Mouse (Mus musculus): Measurements from ENCODE around the gene Rnf151. TPM values are rescaled to one million over a fixed set of nuclear protein-coding genes. Genes with fewer than 3 reads are reported as not detected.
"Not testable (repeated sequence)": the region's sequence is repeated elsewhere in the genome, so short reads cannot be mapped to it uniquely, and the experiment has no call there.

The Rnf151 gene
- total RNA-seq, 2 experiments from 2014 or later, result not detected

GRCm38 (mm10) chr17:24705821-24706220 is 12.0 kb downstream of the Rnf151 start:
- no peak for DNase-seq

GRCm38 (mm10) chr17:24701251-24701650 is 16.6 kb downstream of the Rnf151 start:
- no peak for DNase-seq

- no peak for DNase-seq
These were observed 18.4 kb downstream of the Rnf151 start for GRCm38 (mm10) chr17:24699473-24699872.

DNA sequence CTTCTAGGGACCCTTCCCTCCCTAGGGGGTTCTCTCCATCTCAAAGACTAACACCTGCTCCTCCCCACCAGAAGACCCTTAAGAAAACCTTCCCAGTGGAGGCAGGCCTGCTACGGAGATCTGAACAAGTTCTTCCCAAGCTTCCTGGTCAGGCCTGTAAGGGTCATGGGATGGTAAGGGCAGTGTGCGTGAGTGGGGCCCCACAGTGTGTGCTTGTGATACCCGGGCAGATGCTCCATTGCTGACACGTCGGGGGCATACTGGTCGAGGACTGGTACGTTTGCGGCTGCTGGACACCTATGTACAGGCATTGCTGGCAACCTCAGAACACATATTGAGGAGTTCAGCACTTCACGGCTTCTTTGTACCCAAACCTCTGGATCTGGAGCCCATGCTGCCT is 19.1 kb downstream of the Rnf151 start:
- no peak for DNase-seq

DNA sequence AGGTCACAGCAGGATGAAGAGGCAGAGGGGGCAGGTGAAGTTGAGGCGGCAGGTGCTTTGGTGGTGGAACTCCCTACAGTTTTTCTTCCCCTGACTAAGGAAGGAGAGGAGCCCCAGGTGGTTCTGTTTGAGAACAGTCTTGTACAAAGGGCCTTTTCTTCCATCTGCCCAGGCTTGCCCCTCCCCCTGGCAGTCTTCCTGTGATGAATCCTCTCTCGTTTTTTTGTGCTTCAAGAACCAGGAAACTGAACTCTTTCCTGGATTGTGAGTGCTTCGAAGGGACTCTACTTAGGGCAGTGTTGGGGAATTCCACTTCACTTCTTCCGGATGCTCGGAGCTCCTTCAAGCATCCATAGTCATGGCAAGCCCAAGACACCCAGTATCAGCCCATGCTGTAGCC is 19.9 kb downstream of the Rnf151 start:
- no peak for DNase-seq

DNA sequence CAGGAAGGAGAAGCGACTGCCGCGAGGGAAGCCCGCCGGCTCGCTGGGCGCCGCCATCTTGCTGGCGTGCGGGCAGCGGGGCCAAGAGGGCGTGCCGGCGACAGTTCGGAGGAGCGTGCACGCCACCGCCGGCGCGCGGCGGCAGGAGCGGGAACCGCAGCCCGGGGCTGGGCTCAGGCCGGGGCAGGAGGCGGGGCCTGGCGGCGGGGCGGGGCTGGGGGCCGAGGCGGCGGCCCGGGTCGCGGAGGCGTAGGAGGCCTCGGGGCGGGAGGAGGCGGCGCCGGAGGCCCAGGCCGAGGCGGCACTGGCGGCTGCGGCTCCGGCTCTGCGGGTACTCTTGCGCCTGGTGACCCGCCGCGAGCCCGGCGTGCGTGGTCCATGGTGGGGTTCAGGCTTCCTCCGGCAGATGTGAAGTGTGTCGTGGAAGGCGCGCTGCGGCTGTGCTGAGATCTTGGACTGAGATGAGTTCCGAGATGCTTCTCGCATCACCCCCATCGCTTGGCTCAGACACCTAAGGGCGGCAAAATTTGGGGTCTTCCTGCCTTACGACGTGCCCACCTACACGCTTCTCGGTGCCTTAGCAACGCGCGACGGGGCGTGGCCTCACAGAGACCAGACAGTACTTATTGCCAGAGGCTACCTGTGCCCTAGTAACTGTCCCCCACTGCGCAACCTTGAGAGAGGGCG is 21.7 kb downstream of the Rnf151 start, which contains the start of the genes Gfer and Noxo1:
Gene Gfer (minus strand): TSS at position 146 of the 687 bp plus-strand sequence.
Gene Noxo1 (plus strand): TSS at position 224 of the 687 bp plus-strand sequence.
- DNase-seq, result peak; percentile 87 to 93

DNA sequence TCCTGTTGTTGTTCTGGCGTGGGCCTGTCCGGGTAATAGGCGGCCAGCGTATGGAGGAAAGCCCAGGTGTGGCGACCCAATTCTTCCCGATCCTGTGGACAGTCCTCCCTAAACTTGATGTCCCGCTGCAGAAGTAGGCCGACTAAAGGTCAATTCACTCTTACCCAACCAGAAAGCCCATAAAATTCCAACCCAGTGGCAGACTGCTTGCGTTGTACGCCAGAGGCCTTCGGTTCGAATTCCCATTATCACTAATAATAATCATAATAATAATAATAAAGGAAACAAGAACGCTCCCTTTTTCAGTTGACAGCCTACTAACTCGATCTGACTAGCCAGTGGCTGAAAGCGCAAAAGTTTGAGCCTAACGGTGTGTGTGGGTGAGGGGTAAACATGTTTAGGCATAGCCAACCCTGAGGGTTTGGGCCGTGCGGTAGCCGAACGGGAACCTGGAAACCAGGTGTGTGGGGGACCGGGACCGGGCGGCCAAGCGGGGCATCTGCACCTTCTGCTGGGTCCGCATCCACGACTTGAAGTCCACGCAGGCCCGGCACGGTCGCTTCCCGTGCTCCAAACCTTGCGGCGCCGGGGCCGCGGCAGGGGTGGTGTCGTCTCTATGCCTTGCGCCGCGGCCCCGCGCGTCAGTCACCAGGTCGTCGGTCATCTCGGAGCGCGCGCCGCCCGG is 22.4 kb downstream of the Rnf151 start:
- no peak for DNase-seq

DNA sequence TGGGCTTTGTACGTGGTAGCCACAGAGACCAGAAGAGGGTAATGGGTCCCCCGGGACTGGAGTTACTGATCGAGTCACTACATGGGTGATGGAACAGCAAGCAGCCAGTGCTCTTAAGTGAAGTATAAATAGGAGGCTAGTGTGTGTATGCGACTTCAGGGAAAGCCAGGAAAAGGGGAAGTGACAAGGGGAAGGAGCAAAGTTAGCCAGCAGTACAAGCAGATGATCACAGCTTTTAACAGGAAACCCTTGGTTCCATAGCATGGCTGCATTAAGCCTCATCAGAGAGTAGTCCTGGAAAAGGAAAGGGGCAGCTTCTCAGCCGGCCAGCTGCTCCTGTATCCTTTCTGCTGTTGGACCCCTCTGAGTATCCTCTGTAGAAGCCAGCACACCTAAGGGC is 25.5 kb downstream of the Rnf151 start:
- DNase-seq, result peak in 1 of 2 experiments; percentile 28

DNA sequence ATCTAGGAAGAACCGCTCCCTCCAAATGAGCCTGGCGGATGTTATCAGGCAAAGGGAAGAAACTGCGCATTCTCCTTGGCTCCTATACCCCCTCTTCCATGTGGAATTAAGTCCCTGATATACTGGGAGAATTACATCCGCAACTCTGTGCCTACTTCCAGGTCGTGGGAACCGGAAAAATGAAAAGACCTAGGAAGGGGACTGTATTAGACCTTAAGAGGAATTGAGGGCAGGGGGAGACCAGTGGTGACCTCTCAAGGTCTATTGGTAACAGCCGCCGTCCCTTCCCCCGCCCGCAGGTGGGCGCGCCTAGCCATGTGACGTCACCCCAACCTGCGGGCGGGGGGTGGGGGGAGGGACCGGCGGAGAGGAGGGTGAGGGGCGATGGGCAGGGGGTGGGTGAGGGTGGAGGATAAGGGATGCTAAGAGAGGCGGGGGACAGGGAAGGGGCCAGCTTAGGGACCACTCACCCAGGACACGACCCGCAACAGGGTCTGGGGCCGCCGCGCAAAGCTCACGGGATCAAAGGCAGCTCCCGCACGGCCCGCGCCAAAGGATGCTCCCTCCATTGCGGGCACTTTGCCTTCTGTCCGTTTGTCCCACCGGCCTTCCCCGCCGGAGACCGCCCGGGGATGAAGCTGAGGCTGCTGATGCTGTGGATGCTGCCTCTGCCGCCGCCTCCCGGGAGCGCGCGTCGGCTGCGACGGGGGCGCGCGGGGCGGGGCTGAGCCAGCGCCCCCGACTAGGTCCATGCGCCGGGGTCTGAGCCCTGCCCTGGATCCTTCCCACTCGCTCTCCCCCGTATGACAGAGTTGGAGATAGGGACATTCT is 28.4 kb downstream of the Rnf151 start, which contains the start of gene Syngr3:
Gene Syngr3 (minus strand): TSS at position 705 of the 831 bp plus-strand sequence.
- DNase-seq, result no peak

DNA sequence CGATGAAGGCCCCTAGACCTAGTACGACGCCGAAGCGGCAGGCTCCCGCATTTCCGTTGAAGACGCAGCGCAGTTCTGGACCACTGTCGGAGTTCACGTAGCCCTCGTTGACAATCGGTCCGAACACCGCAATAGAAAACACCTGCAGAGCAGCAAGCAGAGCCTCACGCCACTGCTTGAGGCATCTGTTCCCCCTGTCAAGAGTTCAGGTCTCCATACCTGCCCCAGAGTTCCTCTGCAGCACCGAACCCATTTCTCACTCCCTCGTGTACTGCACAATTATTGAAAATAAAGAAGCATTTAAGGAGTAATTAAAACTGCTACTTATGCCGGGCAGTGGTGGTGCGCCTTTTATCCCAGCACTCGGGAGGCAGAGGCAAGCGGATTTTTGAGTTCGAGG is 30.3 kb downstream of the Rnf151 start:
- DNase-seq, result no peak

- DNase-seq, result peak; percentile 63 to 64
These were observed 30.7 kb downstream of the Rnf151 start for GRCm38 (mm10) chr17:24687146-24687595.

DNA sequence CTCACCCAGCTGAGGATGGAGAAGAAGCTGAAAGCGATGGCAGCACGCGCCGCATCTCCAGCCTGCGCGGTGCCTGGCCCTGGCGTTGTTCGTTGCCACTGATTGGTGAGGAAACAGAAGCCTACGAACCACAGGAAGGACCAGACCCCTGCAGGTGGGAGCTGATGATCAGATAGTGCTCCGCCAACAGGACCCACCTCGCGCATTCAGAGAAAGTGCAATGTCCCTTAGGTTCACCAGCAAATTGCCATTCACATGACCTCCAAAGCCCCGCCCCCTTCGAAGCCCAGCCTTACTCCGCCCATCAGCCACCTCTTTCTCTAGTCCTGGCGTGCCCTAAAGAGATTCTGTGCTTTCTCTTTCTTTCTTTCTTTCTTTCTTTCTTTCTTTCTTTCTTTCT is 31.3 kb downstream of the Rnf151 start:
- peak in 1 of 2 experiments; percentile 28 for DNase-seq

GRCm38 (mm10) chr17:24677500-24678080 is 40.3 kb downstream of the Rnf151 start:
- no peak for DNase-seq

DNA sequence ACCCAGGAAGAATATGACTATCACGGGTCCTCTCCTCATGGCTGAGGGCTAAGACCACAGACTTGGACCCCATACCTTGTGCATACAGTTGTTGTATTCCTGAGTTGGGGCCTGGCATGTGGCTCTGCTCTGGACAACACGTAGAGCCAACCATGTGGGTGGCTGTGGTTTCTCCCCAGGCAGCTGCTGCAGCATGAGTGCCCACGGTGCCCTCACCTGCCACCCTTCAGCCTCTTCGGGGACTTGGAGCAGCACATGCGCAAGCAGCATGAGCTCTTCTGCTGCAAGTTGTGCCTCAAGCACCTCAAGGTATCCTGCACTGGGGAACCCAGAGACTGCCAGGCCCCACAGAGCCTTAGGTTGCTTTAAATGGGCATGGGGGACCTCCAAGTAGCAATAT is 41.0 kb downstream of the Rnf151 start:
- DNase-seq, result no peak

DNA sequence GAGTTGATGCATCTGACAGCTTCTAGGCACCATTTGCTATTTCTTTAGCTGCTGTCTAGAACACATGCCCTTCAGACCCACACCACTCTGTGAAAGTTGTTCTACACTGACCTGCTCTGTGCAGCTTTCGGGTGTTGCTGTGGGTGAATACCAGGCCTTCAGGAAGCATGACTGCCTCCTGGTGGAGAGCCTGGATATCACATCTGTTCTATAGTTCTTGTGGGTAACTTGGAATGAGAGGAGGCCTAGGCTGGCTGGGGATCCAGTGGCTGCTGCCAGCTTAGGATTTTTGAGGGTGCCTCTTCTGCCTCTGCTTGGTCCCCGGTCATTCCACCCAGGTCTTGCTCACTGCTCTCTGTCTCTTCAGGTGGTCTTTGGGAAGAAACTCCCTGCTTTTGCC is 41.7 kb downstream of the Rnf151 start:
- peak; percentile 59 to 81 for DNase-seq

- no peak for DNase-seq
These were observed 43.6 kb downstream of the Rnf151 start for GRCm38 (mm10) chr17:24674277-24674676.

DNA sequence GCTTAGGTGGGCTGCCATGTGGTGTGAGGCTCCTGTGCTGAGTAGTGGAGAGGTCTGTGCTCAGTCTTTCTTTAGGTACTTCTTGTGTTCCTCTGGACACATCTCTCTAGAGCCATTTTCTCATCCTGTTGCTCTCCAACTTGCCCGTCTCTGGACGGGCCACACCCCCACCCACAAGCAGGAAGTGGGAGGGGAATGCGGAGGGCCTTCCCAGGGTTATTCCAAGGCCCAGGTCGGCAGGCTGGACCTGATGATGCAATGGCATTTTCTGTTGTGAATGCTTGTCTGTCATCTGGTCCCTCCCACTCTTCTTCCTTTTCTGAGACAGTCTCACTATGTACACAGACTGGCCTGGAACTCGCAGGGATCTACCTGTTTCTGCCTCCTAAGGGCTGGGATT is 45.7 kb downstream of the Rnf151 start:
- DNase-seq, result peak; percentile 60 to 82

GRCm38 (mm10) chr17:24671346-24671745 is 46.5 kb downstream of the Rnf151 start:
- DNase-seq, result no peak

GRCm38 (mm10) chr17:24670246-24670844 is 47.5 kb downstream of the Rnf151 start:
- no peak for DNase-seq

DNA sequence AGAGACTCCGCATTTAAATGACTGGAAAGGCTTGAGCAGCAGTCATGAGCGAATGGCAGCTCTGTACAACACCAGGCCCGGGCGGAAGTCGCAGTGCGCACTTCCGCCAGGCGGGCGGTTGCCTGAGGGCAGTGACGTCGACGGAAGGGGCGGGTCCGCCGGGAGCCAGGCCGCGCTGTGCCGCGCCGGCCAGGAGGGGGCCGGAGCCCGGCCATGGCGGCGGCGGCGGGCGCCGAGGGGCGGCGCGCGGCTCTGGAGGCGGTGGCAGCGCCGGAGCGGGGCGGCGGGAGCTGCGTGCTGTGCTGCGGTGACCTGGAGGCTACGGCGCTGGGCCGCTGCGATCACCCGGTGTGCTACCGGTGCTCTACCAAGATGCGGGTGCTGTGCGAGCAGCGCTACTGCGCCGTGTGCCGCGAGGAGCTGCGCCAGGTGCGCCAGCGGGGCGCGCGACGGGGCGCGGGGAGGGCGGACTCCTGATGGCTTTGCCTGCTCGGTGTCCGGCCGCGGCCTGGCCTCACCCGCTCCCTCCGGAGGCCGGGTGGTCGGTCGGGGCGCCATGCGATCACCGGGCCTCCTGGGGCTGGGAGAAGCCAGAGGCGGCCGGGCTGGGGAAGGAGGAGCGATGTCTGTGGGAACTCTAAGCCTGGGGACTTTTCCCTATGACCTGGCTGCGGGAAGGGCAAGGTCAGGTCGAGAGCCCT is 48.2 kb downstream of the Rnf151 start, which contains the start of gene Zfp598:
Gene Zfp598 (plus strand): TSS at position 143 of the 701 bp plus-strand sequence.
- DNase-seq, result peak; percentile 95 to 96

- not testable (repeated sequence) for DNase-seq
These were observed 48.7 kb downstream of the Rnf151 start for GRCm38 (mm10) chr17:24669214-24669544.

All from heart, adult 18-20 months (tissue).